Mouse (Mus musculus) liver, embryonic 14.5 days (tissue): ENCODE data around the gene Tyw5. TPM values are rescaled to one million over a fixed set of nuclear protein-coding genes. Genes with fewer than 3 reads are reported as not detected.
A peak's percentile ranks its signal among the peaks of the same experiment; 100 is the strongest.

Experiments used
- ATAC-seq: fragments of 200-750 bp; cut with Nextera tagmentation; 2 replicates; pipeline ENCODE4 v1.8.0; 2017; ENCODE audit warnings: moderate number of reproducible peaks, mild to moderate bottlenecking, moderate library complexity; ENCODE audit not compliant: insufficient read depth
- DNase-seq, 3 experiments: peaks; one replicate each; pipeline ENCODE4 v3.0.0-alpha.2; 2012 to 2013; ENCODE audit warnings: low read depth in 3 of 3, low spot score in 3 of 3
- H3K27ac ChIP-seq: fragments of 300-500 bp; sonication (generic); 2 replicates; pipeline ENCODE4 v1.5.1; 2014; ENCODE audit warnings: moderate library complexity, mild to moderate bottlenecking, control low read depth, inconsistent platforms
- H3K27me3 ChIP-seq: fragments of 300-500 bp; sonication (generic); 2 replicates; pipeline ENCODE4 v1.6.1; 2014; ENCODE audit warnings: mild to moderate bottlenecking, low read length, moderate library complexity; ENCODE audit not compliant: control insufficient read depth, insufficient read depth
- H3K36me3 ChIP-seq: fragments of 300-500 bp; sonication (generic); replicated peaks from 2 replicates; pipeline ENCODE4 v1.6.1; 2014; ENCODE audit warnings: low read depth; ENCODE audit not compliant: control insufficient read depth, insufficient read depth
- H3K4me1 ChIP-seq, 2 experiments: fragments of 200-500 bp in 1 of 2; fragments of 300-500 bp in 1 of 2; sonication (generic) in 1 of 2; replicated peaks; 2 replicates each; pipeline ENCODE4 v1.6.1; 2012 to 2014; ENCODE audit warnings: antibody characterized with exemption in 1 of 2, inconsistent platforms in 1 of 2, low read length in 1 of 2; ENCODE audit not compliant: control insufficient read depth in 2 of 2, insufficient read depth in 2 of 2
- H3K4me2 ChIP-seq: fragments of 300-500 bp; sonication (generic); 2 replicates; pipeline ENCODE4 v1.6.1; 2014; ENCODE audit warnings: low read depth, mild to moderate bottlenecking, control low read depth, moderate library complexity
- H3K4me3 ChIP-seq, 2 experiments: fragments of 200-500 bp in 1 of 2; fragments of 300-500 bp in 1 of 2; sonication (generic) in 1 of 2; 2 replicates each; pipeline ENCODE4 v1.5.1; 2012 to 2014; ENCODE audit warnings: low read depth in 2 of 2, low read length in 2 of 2, mild to moderate bottlenecking in 2 of 2, control low read depth in 1 of 2, inconsistent platforms in 1 of 2, moderate library complexity in 1 of 2; ENCODE audit not compliant: insufficient read depth in 1 of 2
- H3K9ac ChIP-seq: fragments of 300-500 bp; sonication (generic); replicated peaks from 2 replicates; pipeline ENCODE4 v1.6.1; 2014; ENCODE audit warnings: mild to moderate bottlenecking, control low read depth, moderate library complexity
- H3K9me3 ChIP-seq: fragments of 300-500 bp; sonication (generic); 2 replicates; pipeline ENCODE4 v1.6.1; 2016; ENCODE audit warnings: low read length, mixed read lengths; ENCODE audit not compliant: control insufficient read depth
- CTCF ChIP-seq: IDR thresholded peaks from 2 replicates; pipeline ENCODE4 v1.5.1; 2016; ENCODE audit warnings: antibody characterized with exemption, low read depth, control low read depth
- EP300 ChIP-seq: IDR thresholded peaks from 2 replicates; pipeline ENCODE4 v1.6.1; 2016; ENCODE audit warnings: antibody characterized with exemption, low read depth
- WGBS: fragments of 180-500 bp; shearing (Covaris S2); extraction: QIAGEN DNeasy Blood & Tissue Kit; methylation state at CpG from one replicate; pipeline ENCODE4 v1.1.7; 2014; ENCODE audit not compliant: insufficient replicate concordance; 5-methylcytosine and 5-hydroxymethylcytosine counted together
- polyA plus RNA-seq, 2 experiments: library from polyadenylated mRNA; depleted of rRNA in 1 of 2; stranded (reverse) in 1 of 2; unstranded in 1 of 2; fragments of >200 nt; fragmentation: Nextera tagmentation in 1 of 2; extraction: Ambion mirVana in 1 of 2; gene quantifications; 2 replicates each; pipeline versions ENCODE4 v1.2.1 to v1.2.3; 2012 to 2014

The Tyw5 gene
- polyA plus RNA-seq, 2 experiments, result 9.2 to 11.4 TPM

DNA sequence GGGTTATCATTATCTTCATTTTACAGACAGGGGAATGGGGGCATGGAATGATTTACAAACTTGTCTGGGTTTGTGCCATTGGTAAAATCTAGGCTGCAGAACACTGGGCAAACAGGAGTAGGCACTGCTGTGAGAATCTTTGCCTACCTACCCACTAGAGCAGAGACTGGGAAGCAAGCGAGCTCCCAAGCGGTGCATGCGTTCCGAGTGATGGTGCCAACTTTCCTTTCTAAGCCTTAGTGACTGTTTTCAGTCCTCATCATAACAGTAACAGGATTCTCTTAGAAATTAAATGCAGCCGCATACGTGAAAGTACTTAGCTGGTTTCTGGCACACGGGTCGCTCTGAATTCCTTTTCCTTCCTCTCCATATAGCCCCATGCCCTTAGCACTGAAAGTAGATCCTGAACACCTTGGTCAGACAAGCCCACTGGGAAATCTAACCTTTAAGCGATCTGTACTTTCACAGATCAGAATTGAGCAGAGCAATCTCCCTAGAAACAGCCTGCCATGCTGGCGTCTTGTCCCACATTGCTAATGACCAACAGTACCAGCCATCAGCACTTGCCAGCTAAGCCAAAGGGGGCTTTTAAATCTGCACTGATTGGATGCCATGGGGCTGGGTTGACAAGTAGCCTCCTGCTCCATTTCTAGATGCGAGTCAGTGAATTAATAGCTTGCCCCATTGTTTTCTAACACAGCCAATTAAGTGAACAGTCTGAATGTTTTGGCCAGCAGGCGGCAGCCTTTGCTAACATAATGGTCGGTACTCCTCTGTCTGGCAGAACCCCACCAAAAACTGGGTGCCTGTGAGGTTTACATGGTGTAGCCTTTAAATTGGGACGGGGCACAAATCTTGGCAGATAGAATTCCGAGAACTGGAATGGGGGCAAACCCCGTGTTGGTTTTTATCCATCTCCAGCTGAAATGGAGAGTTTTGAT is 21.7 kb upstream of the Tyw5 start:
- H3K27me3 ChIP-seq, result no peaks in the 10 kb centered on the region
- peak in 2 of 3 experiments; percentile 33 to 41 for DNase-seq
- H3K9ac ChIP-seq, result no peak overlapping the region
- H3K4me1 ChIP-seq, result no peaks in the 10 kb centered on the region
- 46% methylated on average over 16 of the region's 16 CpGs for WGBS
- H3K36me3 ChIP-seq, result no peaks in the 10 kb centered on the region
- ATAC-seq, result no peak
- TF ChIP-seq CTCF, result peak; percentile 72
- no peak for TF ChIP-seq EP300
- H3K4me3 ChIP-seq, result no peak overlapping the region
- H3K27ac ChIP-seq, result no peak overlapping the region
- no peak overlapping the region for H3K4me2 ChIP-seq
- no peaks in the 10 kb centered on the region for H3K9me3 ChIP-seq

DNA sequence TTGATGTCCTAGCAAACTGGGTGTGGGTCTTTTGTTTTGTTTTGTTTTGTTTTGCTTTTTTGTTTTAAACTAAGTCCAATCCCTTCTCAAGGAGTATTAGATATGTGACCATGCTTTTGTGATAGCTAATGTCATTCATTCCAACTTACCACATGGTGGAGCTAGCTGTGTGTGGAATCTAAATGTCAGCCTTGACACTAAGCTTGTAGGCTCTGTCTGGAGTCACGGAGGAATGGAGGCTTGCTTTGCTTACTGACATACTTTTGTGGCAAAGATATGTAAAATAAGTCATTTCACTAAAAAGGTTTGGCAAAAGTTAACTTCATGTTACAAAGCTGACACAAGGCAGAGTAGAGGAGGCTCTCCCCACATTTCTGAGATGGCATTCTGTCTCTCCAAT is 16.8 kb upstream of the Tyw5 start:
- ATAC-seq, result no peak
- Histone ChIP-seq H3K27ac (no peak overlapping the region), H3K9ac (no peak overlapping the region), H3K4me3 (no peak overlapping the region), H3K4me2 (no peak overlapping the region), H3K9me3 (no peaks in the 10 kb centered on the region), H3K4me1 (no peaks in the 10 kb centered on the region), H3K36me3 (no peaks in the 10 kb centered on the region), H3K27me3 (no peaks in the 10 kb centered on the region)
- 16% methylated on average over 1 of the region's 1 CpGs for WGBS
- TF ChIP-seq CTCF (peak; percentile 33; the same call in 1 of the 2 replicates), EP300 (no peak)
- no peak for DNase-seq

DNA sequence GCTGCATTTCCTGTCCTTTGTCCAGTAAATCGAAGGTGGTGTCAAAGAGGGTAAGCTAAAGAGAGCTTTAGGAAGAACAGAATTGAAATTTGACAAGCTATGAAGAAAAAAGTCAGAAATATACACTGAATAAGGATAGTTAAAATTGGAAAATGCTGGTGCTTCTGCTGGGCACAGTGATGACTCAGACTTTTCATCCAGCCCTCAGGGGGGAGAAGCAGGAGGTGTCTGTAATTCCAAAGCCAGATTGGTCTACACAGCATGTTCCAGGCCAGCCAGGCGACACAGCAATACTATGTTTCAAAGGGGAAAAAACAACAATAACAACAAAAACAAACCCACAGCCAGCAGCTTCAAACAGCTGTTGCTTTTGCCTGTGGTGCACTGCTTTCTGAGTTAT is 6.5 kb upstream of the Tyw5 start:
- no peak for ATAC-seq
- no peak for TF ChIP-seq CTCF
- TF ChIP-seq EP300, result no peak
- no peak for DNase-seq
- peaks cover 0 to 2% of the 10 kb centered on the region in 2 experiments; a peak in 2 of 4 replicates for H3K4me1 ChIP-seq
- H3K27me3 ChIP-seq, result no peaks in the 10 kb centered on the region
- H3K4me2 ChIP-seq, result no peak overlapping the region
- H3K4me3 ChIP-seq, result no peak overlapping the region
- WGBS, result 67% methylated on average over 2 of the region's 2 CpGs
- no peak overlapping the region for H3K9ac ChIP-seq
- no peak overlapping the region for H3K27ac ChIP-seq
- H3K36me3 ChIP-seq, result peaks cover 10% of the 10 kb centered on the region
- H3K9me3 ChIP-seq, result no peaks in the 10 kb centered on the region

DNA sequence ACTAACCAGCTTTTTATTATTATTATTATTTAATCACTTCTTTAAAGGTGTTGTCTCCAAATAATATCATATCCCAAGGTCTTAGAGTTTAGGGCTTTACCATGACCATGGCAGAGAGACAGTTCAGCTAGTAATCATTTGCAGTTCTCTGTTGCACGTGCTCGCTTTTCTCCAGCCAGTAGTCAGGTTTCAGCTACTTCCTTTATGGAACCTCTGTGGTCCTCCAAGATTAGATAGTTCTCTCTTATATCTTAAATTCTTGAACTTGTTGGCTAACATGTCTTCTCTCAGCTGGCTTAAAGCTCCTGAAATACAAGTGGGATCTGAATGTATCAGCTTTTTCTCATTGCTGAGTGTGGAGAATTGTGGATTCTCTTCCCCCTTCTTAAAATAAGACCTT is 2.1 kb upstream of the Tyw5 start:
- ATAC-seq, result no peak
- H3K9ac ChIP-seq, result no peak overlapping the region
- no peaks in the 10 kb centered on the region for H3K9me3 ChIP-seq
- no peak for TF ChIP-seq EP300
- peaks cover 5% of the 10 kb centered on the region for H3K36me3 ChIP-seq
- peaks cover 7 to 11% of the 10 kb centered on the region in 2 experiments for H3K4me1 ChIP-seq
- DNase-seq, result no peak
- no peak overlapping the region for H3K4me2 ChIP-seq
- no peak overlapping the region for H3K27ac ChIP-seq
- WGBS, result 56% methylated on average over 2 of the region's 2 CpGs
- no peak overlapping the region for H3K4me3 ChIP-seq
- H3K27me3 ChIP-seq, result no peaks in the 10 kb centered on the region

DNA sequence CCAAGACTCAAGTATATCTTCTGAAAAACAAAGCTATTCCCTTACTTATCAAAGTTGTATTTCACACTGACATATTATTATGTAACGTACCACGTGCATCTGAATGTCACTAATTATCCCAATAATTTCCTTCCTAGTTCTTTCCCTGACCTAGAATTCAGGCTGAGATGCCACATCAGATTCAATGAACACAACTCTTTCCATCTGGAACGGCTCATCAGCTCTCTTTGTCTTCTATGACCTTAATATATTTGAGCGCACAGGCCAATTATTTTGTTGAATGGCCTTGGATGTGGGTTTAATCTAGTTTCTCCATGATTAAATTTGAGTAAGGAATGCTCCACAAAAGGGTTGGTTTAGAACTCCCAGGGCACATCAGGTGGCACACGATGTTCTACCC is 4.8 kb downstream of the Tyw5 start:
- H3K36me3 ChIP-seq, result no peaks in the 10 kb centered on the region; the same call in 1 of the 2 replicates
- H3K27me3 ChIP-seq, result no peaks in the 10 kb centered on the region
- ATAC-seq, result no peak
- H3K27ac ChIP-seq, result no peak overlapping the region
- H3K9ac ChIP-seq, result no peak overlapping the region
- no peak overlapping the region for H3K4me2 ChIP-seq
- H3K4me1 ChIP-seq, result 0 out of 4 replicates have a peak, but pooled peaks cover 0 to 3% of the 10 kb centered on the region in 2 experiments
- TF ChIP-seq CTCF, result no peak
- no peak for DNase-seq
- no peak overlapping the region for H3K4me3 ChIP-seq
- H3K9me3 ChIP-seq, result no peaks in the 10 kb centered on the region
- WGBS, result 75% methylated on average over 5 of the region's 5 CpGs
